Mouse (Mus musculus) olfactory bulb, adult 2 months (tissue): ENCODE results near the gene Dll3.

Experiments used
- CTCF ChIP-seq: fragments of 200-500 bp; IDR thresholded peaks from 2 replicates; pipeline ENCODE4 v1.5.1; 2012; ENCODE audit warnings: low read depth, mild to moderate bottlenecking, low read length, moderate library complexity; ENCODE audit not compliant: insufficient read depth
- POLR2A ChIP-seq: fragments of 200-500 bp; IDR thresholded peaks from 2 replicates; pipeline ENCODE4 v1.6.1; 2012; ENCODE audit warnings: mild to moderate bottlenecking, low read depth, low read length, moderate library complexity; ENCODE audit not compliant: insufficient read depth

DNA sequence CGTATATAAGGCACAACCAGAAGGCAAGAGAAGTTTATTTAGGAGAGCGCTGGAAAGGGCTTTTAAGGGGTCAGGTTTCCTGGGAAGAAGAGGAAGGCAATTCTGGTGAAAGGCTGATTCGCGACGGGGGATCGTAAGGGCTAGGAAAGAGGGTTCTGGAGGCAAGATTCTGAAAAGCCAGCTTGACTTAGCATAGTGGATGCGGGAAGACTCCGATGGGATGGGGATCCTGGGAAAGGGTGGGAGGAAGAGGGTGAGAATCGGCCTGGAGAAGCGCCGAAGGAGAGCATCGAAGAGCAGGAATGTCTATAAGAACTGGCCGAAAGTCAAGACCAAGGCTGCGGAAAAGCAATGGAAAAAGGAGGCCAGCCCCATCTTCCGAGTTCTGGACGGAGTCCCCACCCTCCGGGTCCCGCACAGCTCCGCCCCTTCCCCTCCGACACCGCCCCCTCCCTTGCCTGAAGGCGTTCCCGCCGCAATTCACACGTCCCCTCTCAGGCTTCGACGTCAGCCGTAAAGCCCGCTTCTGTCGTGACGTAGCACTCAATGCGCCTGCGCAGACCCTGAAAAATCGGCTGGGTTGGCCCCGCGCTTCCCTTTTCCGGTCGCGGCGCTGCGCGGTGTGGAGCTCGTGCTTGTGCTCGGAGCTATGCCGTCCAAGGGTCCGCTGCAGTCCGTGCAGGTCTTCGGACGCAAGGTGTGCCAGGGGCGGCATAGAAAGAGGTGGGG lies 48.3 kb upstream of the Dll3 start, which contains the start of gene Rps16:
- TF ChIP-seq CTCF (no peak), POLR2A (peak; percentile 83)
